Mouse (Mus musculus) cerebellum, adult 8-10 months (tissue): ENCODE results near the gene Topbp1.

Experiments
- DNase-seq: peaks from one replicate; pipeline ENCODE4 v3.0.0; 2022

The Topbp1 gene

DNA sequence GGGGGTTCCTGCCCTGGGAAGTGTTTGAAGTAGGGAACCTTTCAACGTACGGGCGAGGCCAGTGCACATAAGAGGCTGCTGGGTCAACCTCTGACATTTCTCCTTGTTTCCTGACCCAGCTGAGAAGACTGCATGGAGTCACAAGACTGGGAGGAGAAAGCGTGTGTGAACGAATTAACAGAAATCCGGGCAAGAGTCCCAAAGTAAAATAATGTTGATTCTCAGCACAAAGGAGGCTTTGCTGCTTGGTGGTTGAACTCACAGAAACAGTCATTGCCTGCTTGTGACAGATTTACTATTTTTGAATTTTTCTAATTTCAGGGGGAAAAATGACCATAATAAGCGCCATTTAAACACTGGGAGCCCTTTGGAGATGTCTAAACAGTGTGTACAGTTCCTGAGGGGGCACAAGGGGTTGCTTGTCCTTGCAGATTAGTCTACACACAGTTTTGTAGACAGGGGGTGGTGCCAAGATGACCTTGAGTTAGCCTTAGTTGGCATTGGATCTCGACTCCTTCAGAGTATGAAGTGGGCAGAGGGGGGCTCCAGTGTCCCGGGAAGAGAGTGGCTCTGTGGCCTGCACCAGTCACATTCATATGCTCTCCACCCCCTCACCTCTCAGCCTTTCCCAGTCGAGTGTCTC lies 82.1 kb downstream of the Topbp1 start:
- no peak for DNase-seq

DNA sequence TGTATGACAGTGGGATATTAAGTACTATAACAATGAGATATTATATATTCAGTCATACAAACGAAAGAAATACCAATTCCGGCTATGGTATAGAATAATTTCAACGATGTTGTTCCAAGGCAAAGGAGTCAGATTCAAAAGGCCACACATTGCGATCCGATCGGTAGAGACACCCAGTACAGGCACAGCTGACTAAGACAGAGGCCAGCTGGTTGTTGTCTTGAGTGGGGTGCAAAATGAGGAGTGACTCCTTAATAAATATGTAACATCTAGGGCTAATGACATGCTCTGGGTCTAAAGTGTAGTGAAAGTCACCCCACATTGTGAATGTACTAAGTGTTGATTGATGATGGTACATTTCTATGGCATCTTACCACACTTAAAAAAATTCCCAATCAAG lies 84.2 kb downstream of the Topbp1 start:
- DNase-seq, result no peak

DNA sequence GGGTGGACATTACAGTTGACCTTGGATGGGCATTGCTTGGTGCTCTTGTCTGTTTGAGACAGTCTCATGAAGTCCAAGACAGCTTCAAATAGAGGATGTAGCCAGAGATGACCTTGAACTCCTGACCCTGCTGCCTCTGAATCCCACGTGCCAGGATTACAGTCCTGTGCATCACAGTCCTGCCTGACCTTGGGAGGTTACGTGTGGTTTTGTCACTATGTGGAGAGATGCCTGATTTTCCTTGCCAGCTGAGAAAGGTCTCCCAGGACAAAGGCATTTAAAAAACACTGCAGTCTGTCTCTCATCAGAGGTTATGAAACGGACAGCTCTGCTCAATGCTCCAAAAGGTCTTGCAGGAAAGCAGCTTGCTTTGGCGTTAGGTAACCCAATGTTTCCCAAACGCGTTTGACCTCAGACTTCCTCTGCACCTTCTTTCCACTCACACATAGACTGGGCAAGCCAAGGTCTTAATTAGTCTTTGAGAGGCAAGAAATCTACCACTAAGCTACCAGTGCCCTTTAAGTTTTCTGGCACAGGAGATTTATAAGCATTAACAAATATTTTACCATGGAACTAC lies 86.9 kb downstream of the Topbp1 start:
- DNase-seq, result no peak

DNA sequence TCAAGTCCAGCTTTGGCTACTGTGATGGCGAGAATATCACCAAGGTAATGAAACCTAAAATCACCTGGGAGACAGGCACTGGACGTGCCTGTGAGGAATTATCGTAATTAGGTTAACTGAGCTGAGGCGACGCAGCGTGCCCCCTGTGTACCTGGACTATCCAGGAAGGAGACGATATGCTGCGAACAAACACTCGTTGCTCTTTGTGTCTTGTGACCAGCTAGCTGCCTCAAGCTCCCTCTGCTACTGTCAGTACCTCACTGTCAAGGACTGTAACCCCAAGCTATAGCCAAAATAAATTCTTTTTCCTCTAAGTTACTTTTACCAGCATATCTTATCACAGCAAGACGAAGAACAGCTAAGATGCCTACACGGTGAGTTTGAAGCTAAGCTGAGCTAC lies 88.2 kb downstream of the Topbp1 start:
- no peak for DNase-seq

DNA sequence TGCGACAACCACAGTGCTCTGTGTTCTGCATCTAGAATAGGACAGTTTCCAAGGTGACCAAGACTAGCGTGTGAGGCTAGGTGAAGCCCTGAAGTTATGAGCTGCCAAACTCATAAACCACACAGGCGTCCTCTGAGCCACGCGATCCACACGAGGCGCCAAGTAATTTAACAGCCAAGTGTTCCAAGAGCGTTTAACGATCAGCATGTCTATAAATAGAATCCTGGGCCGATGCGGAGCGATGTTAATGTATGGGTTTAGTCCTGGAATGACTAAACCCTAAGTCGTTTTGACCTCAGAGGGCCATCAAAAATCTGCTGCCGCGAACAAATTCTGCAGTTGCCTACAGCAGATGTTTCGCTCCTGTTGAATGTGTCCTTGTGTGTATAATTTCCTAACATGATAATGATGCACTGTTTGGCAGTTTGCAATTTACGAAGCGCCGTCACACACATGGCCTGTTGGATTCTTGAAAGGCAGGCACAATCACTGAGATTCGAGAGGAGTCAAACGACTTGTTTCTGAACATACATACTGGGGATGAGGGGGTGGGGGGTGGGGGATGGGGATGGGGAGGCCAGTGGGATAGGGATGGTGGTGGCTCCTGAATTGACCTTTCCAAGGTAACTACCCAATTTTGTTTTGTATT lies 93.6 kb downstream of the Topbp1 start:
- no peak for DNase-seq
